Mouse (Mus musculus) neural tube, embryonic 11.5 days (tissue): ENCODE results near the gene Lrrc25. TPM values are rescaled to one million over a fixed set of nuclear protein-coding genes. Genes with fewer than 3 reads are reported as not detected.
"Not testable (repeated sequence)": the region's sequence is repeated elsewhere in the genome, so short reads cannot be mapped to it uniquely, and the experiment has no call there.

Source experiments
- ATAC-seq: fragments of 200-750 bp; cut with Nextera tagmentation; 2 replicates; pipeline ENCODE4 v1.8.0; 2017; ENCODE audit warnings: moderate number of reproducible peaks, mild to moderate bottlenecking, moderate TSS enrichment, moderate library complexity; ENCODE audit not compliant: insufficient read depth, low FRiP score, low TSS enrichment
- DNase-seq: peaks from one replicate; pipeline ENCODE4 v3.0.0-alpha.2; 2015; ENCODE audit warnings: low spot score
- H3K27ac ChIP-seq: fragments of 300-500 bp; sonication (generic); 2 replicates; pipeline ENCODE4 v1.5.1; 2014; ENCODE audit warnings: low read depth, mild to moderate bottlenecking, low read length
- H3K27me3 ChIP-seq: fragments of 300-500 bp; sonication (generic); 2 replicates; pipeline ENCODE4 v1.6.1; 2014; ENCODE audit warnings: mild to moderate bottlenecking, low read length, mixed read lengths; ENCODE audit not compliant: control insufficient read depth, insufficient read depth
- H3K36me3 ChIP-seq: fragments of 300-500 bp; sonication (generic); 2 replicates; pipeline ENCODE4 v1.6.1; 2014; ENCODE audit warnings: mild to moderate bottlenecking, low read length, moderate library complexity, mixed read lengths; ENCODE audit not compliant: control insufficient read depth, insufficient read depth
- H3K4me1 ChIP-seq: fragments of 300-500 bp; sonication (generic); 2 replicates; pipeline ENCODE4 v1.6.1; 2014; ENCODE audit warnings: low read length, mixed read lengths; ENCODE audit not compliant: control insufficient read depth, insufficient read depth
- H3K4me2 ChIP-seq: fragments of 300-500 bp; sonication (generic); 2 replicates; pipeline ENCODE4 v1.6.1; 2014; ENCODE audit warnings: low read depth, mild to moderate bottlenecking, moderate library complexity
- H3K4me3 ChIP-seq: fragments of 300-500 bp; sonication (generic); 2 replicates; pipeline ENCODE4 v1.5.1; 2014; ENCODE audit warnings: low read depth, low read length
- H3K9ac ChIP-seq: fragments of 300-500 bp; sonication (generic); 2 replicates; pipeline ENCODE4 v1.6.1; 2014; ENCODE audit warnings: mild to moderate bottlenecking, low read length
- H3K9me3 ChIP-seq: fragments of 300-500 bp; sonication (generic); 2 replicates; pipeline ENCODE4 v1.6.1; 2016; ENCODE audit warnings: low read length; ENCODE audit not compliant: control insufficient read depth
- WGBS: fragments of 180-500 bp; shearing (Covaris S2); extraction: QIAGEN DNeasy Blood & Tissue Kit; methylation state at CpG from one replicate; pipeline ENCODE4 v1.1.7; 2014; 5-methylcytosine and 5-hydroxymethylcytosine counted together
- polyA plus RNA-seq: library from polyadenylated mRNA; unstranded; fragments of >200 nt; fragmentation: Nextera tagmentation; extraction: Ambion mirVana; gene quantifications from 2 replicates; pipeline ENCODE4 v1.2.1, GENCODE M21; 2014

Lrrc25 gene
- polyA plus RNA-seq, 1 experiment from 2014 or later: 1.2 TPM

DNA sequence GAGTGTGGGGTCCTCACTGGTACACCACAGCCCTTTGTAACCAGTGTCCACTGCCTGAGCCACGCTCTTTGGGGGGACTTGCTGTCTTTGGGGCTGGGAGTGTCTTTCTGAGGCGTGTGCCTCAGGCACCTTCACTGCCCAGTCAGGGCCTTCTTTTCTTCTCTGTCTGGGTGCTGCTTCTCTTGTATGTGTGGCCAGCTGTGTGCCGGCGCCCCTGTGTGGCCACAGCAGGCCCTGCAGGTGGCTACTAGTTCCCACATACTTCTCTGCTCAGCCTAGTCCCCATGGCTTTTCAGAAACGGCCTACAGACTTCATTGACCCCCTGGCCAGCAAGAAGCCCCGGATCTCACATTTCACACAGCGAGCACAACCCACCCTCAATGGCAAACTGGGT lies 30.7 kb upstream of the Lrrc25 start:
- DNase-seq (peak; percentile 60), ATAC-seq (no peak)
- Histone ChIP-seq H3K4me2 (no peak overlapping the region), H3K36me3 (peaks cover 23% of the 10 kb centered on the region), H3K9ac (no peak overlapping the region), H3K27me3 (no peaks in the 10 kb centered on the region), H3K27ac (no peak overlapping the region), H3K4me1 (no peaks in the 10 kb centered on the region), H3K9me3 (no peaks in the 10 kb centered on the region), H3K4me3 (no peak overlapping the region)
- 46% methylated on average over 7 of the region's 7 CpGs for WGBS

DNA sequence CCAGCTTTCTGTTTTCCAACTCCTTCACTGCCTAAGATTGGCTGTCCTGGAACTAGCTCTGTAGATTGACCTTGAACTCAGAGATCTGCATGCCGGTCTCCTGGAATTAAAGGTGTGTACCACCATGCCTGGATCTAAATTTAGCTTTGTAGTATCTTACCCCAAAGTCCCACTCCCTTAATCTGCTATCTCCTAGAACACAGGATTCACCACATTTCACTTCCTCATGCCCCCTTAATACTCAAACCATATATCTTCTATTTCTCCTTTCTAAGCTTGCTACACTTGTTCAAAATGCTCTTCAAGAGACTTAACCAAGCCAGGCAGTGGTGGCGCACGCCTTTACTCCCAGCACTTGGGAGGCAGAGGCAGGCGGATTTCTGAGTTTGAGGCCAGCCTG lies 28.0 kb upstream of the Lrrc25 start:
- not testable (repeated sequence) for H3K9me3 ChIP-seq, H3K27ac ChIP-seq, DNase-seq, ATAC-seq, H3K9ac ChIP-seq, H3K27me3 ChIP-seq, H3K4me2 ChIP-seq, H3K4me3 ChIP-seq, H3K4me1 ChIP-seq
- 92% methylated on average over 4 of the region's 4 CpGs for WGBS
- peaks cover 15% of the 10 kb centered on the region for H3K36me3 ChIP-seq

DNA sequence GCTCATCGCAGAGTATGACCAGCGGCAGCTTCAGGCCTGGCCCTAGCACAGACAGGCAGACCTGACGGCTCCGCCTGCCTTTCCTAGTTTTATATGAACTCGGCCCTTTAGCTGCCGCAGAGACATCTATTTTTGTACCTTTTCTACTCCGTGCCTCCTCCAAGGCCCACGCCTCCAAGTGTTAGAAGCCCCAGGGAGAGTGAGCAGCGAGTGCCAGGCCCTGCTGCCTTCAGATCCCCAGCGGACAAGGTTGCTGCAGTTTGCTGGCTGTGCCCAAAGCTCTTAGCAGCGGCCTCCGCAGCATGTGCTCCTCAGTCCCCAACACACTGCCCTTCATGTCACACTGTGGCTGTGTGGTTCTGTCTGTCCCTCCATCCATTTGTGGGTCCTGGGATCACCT lies 24.4 kb upstream of the Lrrc25 start:
- Histone ChIP-seq H3K36me3 (peaks cover 6% of the 10 kb centered on the region; the same call in 1 of the 2 replicates), H3K4me2 (no peak overlapping the region), H3K4me3 (no peak overlapping the region), H3K9me3 (no peaks in the 10 kb centered on the region), H3K27ac (no peak overlapping the region), H3K4me1 (peaks cover 11% of the 10 kb centered on the region), H3K9ac (no peak overlapping the region), H3K27me3 (no peaks in the 10 kb centered on the region)
- DNase-seq: no peak
- ATAC-seq: no peak
- WGBS: 90% methylated on average over 12 of the region's 12 CpGs

DNA sequence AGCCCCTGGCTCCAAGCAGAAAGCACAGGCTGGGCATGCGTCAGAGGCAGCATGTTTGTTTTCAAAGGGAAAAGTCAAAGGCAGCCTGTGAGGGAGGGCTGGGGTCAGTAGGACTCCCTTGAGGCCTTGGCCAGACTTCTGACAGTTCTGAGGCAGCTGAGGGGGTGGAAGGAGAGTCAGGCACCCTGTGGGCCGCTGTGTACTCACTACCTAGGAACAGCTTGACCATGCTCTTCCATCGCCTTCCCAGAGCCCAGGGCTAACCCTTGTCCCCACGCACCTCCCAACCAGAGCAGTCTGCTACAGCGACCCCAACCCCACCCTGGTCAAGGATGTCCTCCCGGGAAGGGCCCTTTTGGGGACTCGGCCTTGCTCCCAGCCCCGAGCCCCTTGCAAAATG lies 22.8 kb upstream of the Lrrc25 start:
- Histone ChIP-seq H3K27me3 (no peaks in the 10 kb centered on the region), H3K4me3 (no peak overlapping the region), H3K9ac (no peak overlapping the region), H3K4me2 (no peak overlapping the region; the same call in 1 of the 2 replicates), H3K4me1 (peaks cover 22% of the 10 kb centered on the region), H3K36me3 (peaks cover 6% of the 10 kb centered on the region; the same call in 1 of the 2 replicates), H3K27ac (0 out of 2 replicates have a peak overlapping the region, but pooled peaks have one; percentile 14), H3K9me3 (no peaks in the 10 kb centered on the region)
- DNase-seq (no peak), ATAC-seq (no peak)
- WGBS: 41% methylated on average over 8 of the region's 8 CpGs

DNA sequence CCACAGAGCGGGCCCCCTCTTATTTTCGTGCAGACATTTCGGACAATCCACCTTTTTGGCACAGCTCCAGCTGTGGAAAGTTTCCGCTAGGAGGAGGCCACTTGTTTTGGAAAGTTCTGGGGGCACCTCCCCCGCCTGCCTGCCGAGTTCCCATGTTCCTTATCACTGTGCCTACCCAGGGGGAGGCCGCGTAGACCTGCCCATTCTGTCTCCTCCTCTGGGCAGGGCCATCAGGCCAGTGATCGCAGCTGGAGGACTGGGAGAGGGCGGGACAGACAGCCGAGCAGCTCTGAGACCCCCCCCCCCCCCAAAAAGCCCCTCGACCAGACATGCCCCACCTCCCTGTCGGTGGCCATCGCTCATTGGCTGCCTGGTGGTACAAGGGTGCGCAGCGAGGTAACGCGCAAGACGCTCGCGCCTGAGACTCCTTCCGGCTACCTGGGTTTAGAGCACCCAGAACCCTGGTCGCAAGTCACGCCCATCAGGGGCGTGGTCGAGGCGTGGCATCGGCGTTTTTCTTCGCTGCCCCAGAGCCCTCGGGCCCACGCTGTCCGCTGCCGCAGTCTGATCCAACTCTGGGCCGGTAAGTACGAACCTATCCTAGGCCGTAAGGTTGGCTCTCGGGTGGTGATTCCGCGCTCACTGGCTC lies 21.9 kb upstream of the Lrrc25 start, which contains the start of gene Isyna1:
TSS of gene Isyna1 (plus strand) at position 413 of the 649 bp plus-strand sequence.
- ATAC-seq (peak; percentile 72), DNase-seq (peak; percentile 93)
- Histone ChIP-seq H3K4me2 (peak within 1 kb of the TSS; percentile 99), H3K27me3 (0 out of 2 replicates have a peak, but pooled peaks cover 2% of the 10 kb centered on the region), H3K4me3 (peak within 1 kb of the TSS; percentile 61), H3K36me3 (peaks cover 6% of the 10 kb centered on the region), H3K4me1 (peaks cover 30% of the 10 kb centered on the region), H3K27ac (0 out of 2 replicates have a peak within 1 kb of the TSS, but pooled peaks have one; percentile 39), H3K9ac (peak within 1 kb of the TSS; percentile 70), H3K9me3 (no peaks in the 10 kb centered on the region)
- under 1% methylated on average over 40 of the region's 40 CpGs for WGBS

DNA sequence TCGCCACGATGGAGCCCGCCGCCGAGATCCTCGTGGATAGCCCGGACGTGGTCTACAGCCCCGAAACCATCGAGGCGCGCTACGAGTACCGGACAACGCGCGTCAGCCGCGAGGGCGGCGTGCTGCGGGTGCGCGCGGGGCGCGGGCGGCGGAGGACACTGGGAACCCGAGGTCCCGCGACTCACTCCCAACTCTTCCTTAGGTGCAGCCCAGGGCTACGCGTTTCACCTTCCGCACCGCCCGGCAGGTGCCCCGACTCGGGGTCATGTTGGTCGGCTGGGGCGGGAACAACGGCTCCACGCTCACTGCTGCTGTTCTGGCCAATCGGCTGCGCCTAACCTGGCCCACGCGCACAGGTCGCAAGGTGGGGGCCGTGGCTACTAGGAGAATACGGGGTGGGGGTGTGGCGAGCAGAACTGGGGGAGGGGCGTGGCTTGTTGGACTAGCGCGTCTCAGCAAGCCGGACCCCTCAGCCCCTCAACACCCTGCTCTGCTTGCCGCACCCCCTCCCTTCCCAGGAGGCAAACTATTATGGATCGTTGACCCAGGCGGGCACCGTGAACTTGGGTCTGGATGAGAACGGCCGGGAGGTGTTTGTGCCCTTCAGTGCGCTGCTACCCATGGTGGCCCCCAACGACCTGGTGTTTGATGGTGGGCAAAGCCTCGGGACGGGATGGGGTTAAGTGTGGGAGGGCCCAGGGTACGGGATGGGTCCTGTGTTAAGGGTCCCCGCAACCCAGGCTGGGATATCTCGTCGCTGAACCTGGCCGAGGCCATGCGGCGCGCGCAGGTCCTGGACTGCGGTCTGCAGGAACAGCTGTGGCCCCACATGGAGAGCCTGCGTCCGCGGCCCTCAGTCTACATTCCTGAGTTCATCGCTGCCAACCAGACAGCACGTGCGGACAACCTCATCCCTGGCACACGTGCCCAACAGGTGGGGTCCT lies 21.1 kb upstream of the Lrrc25 start:
- WGBS: 8% methylated on average over 81 of the region's 82 CpGs

DNA sequence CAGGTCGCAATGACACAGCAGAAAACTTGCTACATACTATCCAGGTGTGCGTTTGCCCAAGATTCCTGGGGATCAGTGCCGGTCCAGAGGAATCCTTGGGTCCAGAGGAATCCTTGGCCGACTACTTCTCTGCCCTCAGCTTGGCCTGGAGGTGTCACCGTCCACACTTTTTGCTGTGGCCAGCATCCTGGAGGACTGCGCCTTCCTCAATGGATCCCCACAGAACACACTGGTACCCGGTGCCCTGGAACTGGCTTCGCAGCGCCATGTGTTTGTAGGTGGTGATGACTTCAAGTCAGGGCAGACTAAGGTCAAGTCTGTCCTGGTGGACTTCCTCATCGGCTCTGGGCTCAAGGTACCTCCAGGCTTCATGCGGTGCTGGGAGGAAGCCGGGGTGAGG lies 20.1 kb upstream of the Lrrc25 start:
- 95% methylated on average over 12 of the region's 12 CpGs for WGBS
- no peak overlapping the region for H3K4me3 ChIP-seq
- no peaks in the 10 kb centered on the region for H3K9me3 ChIP-seq
- peaks cover 6% of the 10 kb centered on the region for H3K36me3 ChIP-seq
- H3K27ac ChIP-seq: no peak overlapping the region
- DNase-seq: no peak
- no peak overlapping the region for H3K4me2 ChIP-seq
- H3K4me1 ChIP-seq: peaks cover 46% of the 10 kb centered on the region
- no peak overlapping the region for H3K9ac ChIP-seq
- ATAC-seq: no peak
- H3K27me3 ChIP-seq: 0 out of 2 replicates have a peak, but pooled peaks cover 7% of the 10 kb centered on the region

More for the DNA sequence above, 21.1 kb upstream of the Lrrc25 start:
- 0 out of 2 replicates have a peak, but pooled peaks cover 7% of the 10 kb centered on the region for H3K27me3 ChIP-seq
- DNase-seq (peak; percentile 48), ATAC-seq (peak; percentile 11; the same call in 1 of the 2 replicates)
- peak overlapping the region; percentile 61 for H3K4me3 ChIP-seq
- H3K9me3 ChIP-seq: no peaks in the 10 kb centered on the region
- peaks cover 36% of the 10 kb centered on the region for H3K4me1 ChIP-seq
- H3K36me3 ChIP-seq: peaks cover 6% of the 10 kb centered on the region
- peak overlapping the region; percentile 70 for H3K9ac ChIP-seq
- H3K27ac ChIP-seq: 0 out of 2 replicates have a peak overlapping the region, but pooled peaks have one; percentile 39
- H3K4me2 ChIP-seq: peak overlapping the region; percentile 99

DNA sequence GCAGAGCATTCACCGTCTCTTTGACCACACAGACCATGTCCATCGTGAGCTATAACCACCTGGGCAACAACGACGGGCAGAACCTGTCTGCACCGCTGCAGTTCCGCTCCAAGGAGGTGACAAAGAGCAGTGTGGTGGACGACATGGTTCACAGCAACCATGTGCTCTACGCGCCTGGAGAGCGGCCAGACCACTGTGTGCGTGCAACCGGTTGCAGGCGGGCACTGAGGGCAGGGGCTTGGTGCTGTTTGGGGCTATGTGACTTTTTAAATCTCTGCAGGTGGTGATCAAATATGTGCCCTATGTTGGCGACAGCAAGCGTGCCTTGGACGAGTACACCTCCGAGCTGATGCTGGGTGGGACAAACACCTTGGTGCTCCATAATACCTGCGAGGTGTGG lies 19.7 kb upstream of the Lrrc25 start:
- Histone ChIP-seq H3K4me2 (no peak overlapping the region), H3K27me3 (0 out of 2 replicates have a peak, but pooled peaks cover 7% of the 10 kb centered on the region), H3K4me3 (no peak overlapping the region), H3K4me1 (peaks cover 48% of the 10 kb centered on the region), H3K9me3 (no peaks in the 10 kb centered on the region), H3K27ac (no peak overlapping the region), H3K9ac (no peak overlapping the region), H3K36me3 (peaks cover 6% of the 10 kb centered on the region)
- ATAC-seq (no peak), DNase-seq (no peak)
- WGBS: 90% methylated on average over 18 of the region's 18 CpGs
